Mouse (Mus musculus): ENCODE measurements around the gene Nat8f4.

DNA sequence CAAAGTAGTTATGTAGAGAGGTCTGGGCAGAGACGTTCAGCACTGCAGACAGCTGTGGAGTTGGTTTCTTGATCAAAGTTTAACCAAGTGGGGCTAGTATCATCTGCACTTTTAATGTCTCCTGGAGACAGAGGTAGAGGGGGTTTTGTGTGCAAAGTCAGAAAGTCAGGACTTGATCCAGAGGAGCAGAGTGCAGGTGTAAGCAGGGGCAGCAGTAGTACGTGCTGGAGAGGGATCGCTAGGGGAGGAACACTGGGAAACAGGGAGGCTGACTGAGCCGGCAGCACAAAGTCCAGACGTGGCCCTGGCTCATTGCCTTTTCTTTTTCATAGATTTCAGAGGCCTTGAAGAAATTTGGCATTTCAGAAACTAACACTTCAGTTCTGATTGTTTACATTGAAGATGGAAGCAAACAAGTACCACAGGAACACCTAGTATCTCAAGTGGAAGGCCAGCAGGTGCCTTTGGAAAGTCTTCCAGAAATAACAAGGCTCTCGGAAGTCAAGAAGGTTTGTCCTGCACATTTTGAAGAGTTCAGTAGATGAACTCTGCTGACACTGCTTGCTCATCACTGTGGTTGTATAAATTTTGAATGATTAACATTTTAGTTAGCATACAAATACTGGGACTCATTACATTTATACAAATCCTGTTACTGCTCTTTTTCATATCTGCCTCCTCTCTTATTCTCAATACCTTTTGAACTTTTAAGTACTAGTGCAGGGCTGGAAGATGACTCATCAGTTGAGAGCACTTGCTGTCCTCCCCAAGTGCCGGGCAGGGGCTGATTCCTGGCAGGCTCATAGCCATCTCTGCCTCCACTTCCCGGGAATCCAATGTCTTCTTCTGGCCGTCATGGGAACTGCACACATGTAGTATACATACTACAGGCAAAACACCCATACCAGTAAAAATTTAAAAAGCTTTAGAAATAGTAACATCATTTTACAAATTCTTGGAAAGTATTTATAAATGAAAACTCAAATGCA lies 23.1 kb upstream of the Nat8f4 start:
- no peak for TF ChIP-seq POLR2AphosphoS5 (IDR thresholded peaks at IDR 0.05; ENCODE audit: insufficient replicate concordance, low read depth, low read length)
- no peak for TF ChIP-seq GATA1 (IDR thresholded peaks at IDR 0.05; ENCODE audit: borderline replicate concordance, low read length)
- no peak for TF ChIP-seq CTCF (IDR thresholded peaks at IDR 0.05; ENCODE audit: low read depth, low read length)
